Comparison of ENCODE assay signal across 22 mouse cellular contexts in the genomic region with DNA sequence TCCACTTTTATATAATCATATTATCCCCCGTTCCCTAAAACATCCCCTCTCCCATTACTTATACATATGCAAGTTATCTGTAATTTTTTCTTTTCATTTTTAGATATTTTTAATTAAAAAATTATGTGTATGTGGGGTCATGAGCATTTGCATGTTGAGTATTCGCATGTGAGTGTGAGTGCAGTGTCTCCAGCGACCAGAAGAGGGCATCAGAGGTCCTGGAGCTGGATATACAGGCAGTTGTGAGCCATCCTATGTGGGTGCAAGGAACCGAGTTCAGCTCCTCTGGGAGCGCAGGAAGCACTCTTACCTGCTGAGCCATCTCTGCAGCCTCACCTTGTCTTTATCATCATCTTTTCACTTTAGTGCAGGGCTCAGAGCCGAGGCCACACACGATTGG. TPM values are rescaled to one million over a fixed set of nuclear protein-coding genes. Genes with fewer than 3 reads are reported as not detected.
DNase-seq lines count a peak whose midpoint lies in the region; ATAC-seq and TF ChIP-seq lines count a peak whose summit lies in the region.
"Had no signal": no experiment of that assay in that cellular context is flagged by ENCODE, and none has a peak within 500 bp of the region (broad histone marks: within the 10 kb centered on the region; RNA-seq: fewer than 3 reads in every experiment).

No protein-coding gene starts in this region.

- H3K36me3 ChIP-seq in heart, adult 2 months (ENCODE audit: control insufficient read depth, insufficient read depth, low read length): no peaks in the 10 kb centered on the region
- H3K36me3 ChIP-seq in lung, postnatal 0 days (ENCODE audit: insufficient read depth, low read length): no peaks in the 10 kb centered on the region
- H3K36me3 ChIP-seq in CH12.LX (replicated peaks in 1 of 2; ENCODE audit: control insufficient read depth in 1 of 2, insufficient read depth in 1 of 2, low read length in 1 of 2): no peaks in the 10 kb centered on the region
- H3K36me3 ChIP-seq: embryonic facial prominence, embryonic 10.5 days; hindbrain, embryonic 13.5 days; limb, embryonic 12.5 days; lung, embryonic 15.5 days; neural tube, embryonic 12.5 days had no signal

- in situ Hi-C loops in CH12.LX (cut with MboI; ENCODE audit: low pct_ligation_motif_present, low pct_unique_long_range_greater_than_20kb, low sequenced_read_pairs): no loop called here

- TF ChIP-seq CTCF in heart, adult 2 months (IDR thresholded peaks at IDR 0.05): peak; percentile 23
- peak; percentile 46 for TF ChIP-seq CTCF in lung, postnatal 0 days (IDR thresholded peaks at IDR 0.05)
- TF ChIP-seq CTCF in CH12.LX (conservative IDR thresholded peaks at IDR 0.05 in 1 of 2, IDR thresholded peaks at IDR 0.05 in 1 of 2; ENCODE audit: low read depth in 2 of 2, low read length in 2 of 2): peak; percentile 31 to 40; a peak in 3 of 4 replicates
- no peak; the same call in 1 of the 2 replicates for TF ChIP-seq CTCF in left cerebral cortex, adult 2 months (IDR thresholded peaks at IDR 0.05)

- H3K4me3 ChIP-seq in heart, adult 2 months: no peak overlapping the region
- no peak overlapping the region for H3K4me3 ChIP-seq in lung, postnatal 0 days (ENCODE audit: low read depth, low read length)
- H3K4me3 ChIP-seq in CH12.LX (replicated peaks in 1 of 3; ENCODE audit: low read depth in 2 of 3, low read length in 2 of 3, poor library complexity in 1 of 3): no peak overlapping the region
- H3K4me3 ChIP-seq in left cerebral cortex, adult 2 months: no peak overlapping the region
- H3K4me3 ChIP-seq: embryonic facial prominence, embryonic 10.5 days; hindbrain, embryonic 13.5 days; limb, embryonic 12.5 days; lung, embryonic 15.5 days; megakaryocyte, embryonic 14.5 days; neural tube, embryonic 12.5 days had no signal

- peak; percentile 7 for TF ChIP-seq RAD21 in CH12.LX (IDR thresholded peaks at IDR 0.05; ENCODE audit: low read depth, low read length)

- H3K4me2 ChIP-seq in lung, postnatal 0 days (replicated peaks; ENCODE audit: low read depth, low read length): no peak overlapping the region
- H3K4me2 ChIP-seq in CH12.LX (ENCODE audit: insufficient read depth, low read depth, poor library complexity, severe bottlenecking): no peak overlapping the region
- H3K4me2 ChIP-seq: hindbrain, embryonic 13.5 days; limb, embryonic 12.5 days; lung, embryonic 15.5 days; neural tube, embryonic 12.5 days had no signal

- no peaks in the 10 kb centered on the region for H3K4me1 ChIP-seq in heart, adult 2 months (ENCODE audit: control insufficient read depth, insufficient read depth, low read length)
- no peaks in the 10 kb centered on the region for H3K4me1 ChIP-seq in lung, postnatal 0 days (ENCODE audit: insufficient read depth, low read depth, low read length)
- H3K4me1 ChIP-seq in CH12.LX (ENCODE audit: control insufficient read depth in 1 of 2, insufficient read depth in 2 of 2): no peaks in the 10 kb centered on the region
- H3K4me1 ChIP-seq: embryonic facial prominence, embryonic 10.5 days; hindbrain, embryonic 13.5 days; limb, embryonic 12.5 days; lung, embryonic 15.5 days; megakaryocyte, embryonic 14.5 days; neural tube, embryonic 12.5 days had no signal

- no peak overlapping the region for H3K9ac ChIP-seq in heart, adult 2 months (ENCODE audit: low read depth, low read length)
- H3K9ac ChIP-seq in lung, postnatal 0 days (replicated peaks; ENCODE audit: low read depth): no peak overlapping the region
- no peak overlapping the region for H3K9ac ChIP-seq in CH12.LX (ENCODE audit: insufficient read depth, low read depth)
- H3K9ac ChIP-seq: hindbrain, embryonic 13.5 days; limb, embryonic 12.5 days; lung, embryonic 15.5 days; neural tube, embryonic 12.5 days had no signal

- no peaks in the 10 kb centered on the region for H3K9me3 ChIP-seq in lung, postnatal 0 days (ENCODE audit: low read length)
- H3K9me3 ChIP-seq in CH12.LX (replicated peaks; ENCODE audit: low read length): peaks cover 5% of the 10 kb centered on the region
- H3K9me3 ChIP-seq: embryonic facial prominence, embryonic 10.5 days; limb, embryonic 12.5 days; lung, embryonic 15.5 days; neural tube, embryonic 12.5 days had no signal

- 81% methylated on average over 7 of the region's 7 CpGs for WGBS in heart, adult 2 months
- WGBS in lung, postnatal 0 days: 87% methylated on average over 7 of the region's 7 CpGs

- no peak for TF ChIP-seq EP300 in heart, adult 2 months (IDR thresholded peaks at IDR 0.05; ENCODE audit: insufficient read depth, low read depth, low read length)
- no peak for TF ChIP-seq EP300 in lung, postnatal 0 days (IDR thresholded peaks at IDR 0.05)
- TF ChIP-seq EP300 in CH12.LX (IDR thresholded peaks at IDR 0.05; ENCODE audit: low read length): no peak

- dilution Hi-C loops in CH12.LX (cut with MboI; ENCODE audit: extremely low pct_ligation_motif_present, extremely low pct_unique_long_range_greater_than_20kb, low sequenced_read_pairs): no loop called here

- no peak overlapping the region for H3K27ac ChIP-seq in heart, adult 2 months
- H3K27ac ChIP-seq in lung, postnatal 0 days (ENCODE audit: low read length): no peak overlapping the region
- H3K27ac ChIP-seq in CH12.LX (ENCODE audit: insufficient read depth, low read depth): no peak overlapping the region
- H3K27ac ChIP-seq in left cerebral cortex, adult 2 months: no peak overlapping the region
- H3K27ac ChIP-seq: embryonic facial prominence, embryonic 10.5 days; hindbrain, embryonic 13.5 days; limb, embryonic 12.5 days; lung, embryonic 15.5 days; neural tube, embryonic 12.5 days had no signal

- no peak for ATAC-seq in lung, postnatal 0 days

- TF ChIP-seq POLR2A in heart, adult 2 months (IDR thresholded peaks at IDR 0.05; ENCODE audit: insufficient read depth, low read depth, low read length): no peak
- no peak for TF ChIP-seq POLR2A in CH12.LX (IDR thresholded peaks at IDR 0.05; ENCODE audit: low read depth, low read length)

- H3K27me3 ChIP-seq in heart, adult 2 months (ENCODE audit: control insufficient read depth, insufficient read depth, low read length): no peaks in the 10 kb centered on the region
- H3K27me3 ChIP-seq in lung, postnatal 0 days (replicated peaks; ENCODE audit: insufficient read depth, low read length): no peaks in the 10 kb centered on the region
- H3K27me3 ChIP-seq in CH12.LX (replicated peaks): peaks cover 2% of the 10 kb centered on the region
- H3K27me3 ChIP-seq: hindbrain, embryonic 13.5 days; limb, embryonic 12.5 days; lung, embryonic 15.5 days; neural tube, embryonic 12.5 days had no signal

- DNase-seq in heart, adult 2 months: no peak
- DNase-seq in heart, adult 9 months (ENCODE audit: low spot score in 2 of 2): no peak
- no peak for DNase-seq in lung, postnatal 0 days (ENCODE audit: low spot score)
- DNase-seq in lung, postnatal 10 days: no peak
- DNase-seq in CH12.LX (ENCODE audit: extremely low read depth) (peak; percentile 3), R1 (ENCODE audit: low read depth, low spot score) (peak; percentile 46)
- DNase-seq in left cerebral cortex, adult 2 months (ENCODE audit: extremely low spot score in 1 of 2, low spot score in 2 of 2): no peak
- no peak for DNase-seq in c-Kit-positive CD71-positive TER-119-positive erythroid progenitor cells, embryonic 14.5 days (ENCODE audit: low spot score)
- DNase-seq: adrenal gland, adult 8-10 months; cerebellum, postnatal 10 days; gastrocnemius, postnatal 10 days; heart, postnatal 10 days; kidney, adult 8-10 months had no signal

- H3K79me2 ChIP-seq in heart, adult 2 months (replicated peaks; ENCODE audit: control insufficient read depth, insufficient read depth, low read length): no peaks in the 10 kb centered on the region
- H3K79me2 ChIP-seq in CH12.LX (replicated peaks; ENCODE audit: control insufficient read depth, extremely low read depth, insufficient read depth, poor library complexity, severe bottlenecking): no peaks in the 10 kb centered on the region

- intact Hi-C loops in heart, adult 2 months (cut with DNase I): no loop called here
- intact Hi-C loops in left cerebral cortex, adult 2 months (cut with DNase I): no loop called here

TF ChIP-seq in CH12.LX, 34 proteins besides CTCF, POLR2A, EP300 and RAD21:
- TF ChIP-seq SMC3 (IDR thresholded peaks at IDR 0.05; ENCODE audit: low read depth, low read length): peak; percentile 10; the same call in 1 of the 2 replicates
- TF ChIP-seq UBTF (IDR thresholded peaks at IDR 0.05; ENCODE audit: low read depth, low read length): no peak
- TF ChIP-seq MAX (IDR thresholded peaks at IDR 0.05; ENCODE audit: low read length): no peak
- TF ChIP-seq ZNF384 (IDR thresholded peaks at IDR 0.05; ENCODE audit: low read depth, low read length): no peak

RNA-seq across cellular contexts. Expression of gene Scnn1b, which starts 29.4 kb away (rescaled TPM):
- total RNA-seq in heart, adult 2 months (2021): not detected
- 0.47 TPM in 1 of 2 replicates, not detected in the other for polyA plus RNA-seq in heart, adult 2 months (2012; rRNA removed)
- polyA plus RNA-seq in lung, postnatal 0 days (2015; fragmentation: Nextera tagmentation; extraction: Ambion mirVana): 76.3 and 79.1 TPM in 2 replicates
- total RNA-seq in CH12.LX (2012; rRNA removed) (0.04 and 0.08 TPM in 2 replicates), CH12.LX (2014; rRNA removed) (not detected in 2 replicates)
- polyA plus RNA-seq in CH12.LX (2012; ENCODE audit: insufficient read length, low read depth): not detected in 2 replicates
- total RNA-seq in left cerebral cortex, adult 2 months (2021): not detected
- total RNA-seq: heart, adult 8-10 months; heart, postnatal 10 days had no signal
- polyA plus RNA-seq: C2C12; hindbrain, embryonic 13.5 days; large intestine, adult 2 months; limb, embryonic 12.5 days; neural tube, embryonic 12.5 days had no signal

Comparison
In these comparisons a context has a peak if more than half of its experiments do, and no peak if none do; other contexts are left out.
1. DNase-seq: peak in CH12.LX (single experiment) and R1 (single experiment); none in heart, adult 2 months (0 of 2), heart, adult 9 months (0 of 2), lung, postnatal 0 days (single experiment), lung, postnatal 10 days (single experiment), left cerebral cortex, adult 2 months (0 of 2) and c-Kit-positive CD71-positive TER-119-positive erythroid progenitor cells, embryonic 14.5 days (single experiment).